Mouse (Mus musculus): ENCODE measurements at regions not wholly inside any gene's neighbourhood (a gene's known extent, or its start where the extent isn't known, plus 50 kb on each side); places are given as distances from the start of the nearest gene placed in this dataset.

- DNase-seq (ENCODE audit: low read depth, low spot score), result peak; percentile 75
Measured at GRCm38 (mm10) chr13:101221331-101222043, 388.3 kb upstream of the Slc30a5 start.

GRCm38 (mm10) chr13:101219568-101219967, 386.3 kb upstream of the Slc30a5 start:
- no peak for DNase-seq (ENCODE audit: low read depth, low spot score)

- DNase-seq (ENCODE audit: low read depth, low spot score), result no peak
Measured at GRCm38 (mm10) chr13:101216897-101217480, 383.8 kb upstream of the Slc30a5 start.

- DNase-seq (ENCODE audit: low read depth, low spot score), result no peak
Measured at GRCm38 (mm10) chr13:101216421-101216820, 383.2 kb upstream of the Slc30a5 start.

- DNase-seq (ENCODE audit: low read depth, low spot score), result peak; percentile 33
Measured at GRCm38 (mm10) chr13:101215792-101216221, 382.6 kb upstream of the Slc30a5 start.

GRCm38 (mm10) chr13:101215131-101215641, 382.0 kb upstream of the Slc30a5 start:
- no peak for DNase-seq (ENCODE audit: low read depth, low spot score)

- DNase-seq (ENCODE audit: low read depth, low spot score), result no peak
Measured at GRCm38 (mm10) chr13:101214094-101214493, 380.9 kb upstream of the Slc30a5 start.

GRCm38 (mm10) chr13:101213121-101213916, 380.1 kb upstream of the Slc30a5 start:
- DNase-seq (ENCODE audit: low read depth, low spot score), result peak; percentile 10

- DNase-seq (ENCODE audit: low read depth, low spot score), result no peak
Measured at GRCm38 (mm10) chr13:101212341-101212895, 379.2 kb upstream of the Slc30a5 start.

GRCm38 (mm10) chr13:101208788-101209187, 375.6 kb upstream of the Slc30a5 start:
- DNase-seq (ENCODE audit: low read depth, low spot score), result no peak

GRCm38 (mm10) chr13:101203463-101203862, 370.2 kb upstream of the Slc30a5 start:
- no peak for DNase-seq (ENCODE audit: low read depth, low spot score)

- no peak for DNase-seq (ENCODE audit: low read depth, low spot score)
Measured at GRCm38 (mm10) chr13:101202565-101203313, 369.5 kb upstream of the Slc30a5 start.

GRCm38 (mm10) chr13:101190249-101190830, 357.1 kb upstream of the Slc30a5 start:
- no peak for DNase-seq (ENCODE audit: low read depth, low spot score)

GRCm38 (mm10) chr13:101182387-101182786, 349.2 kb upstream of the Slc30a5 start:
- no peak for DNase-seq (ENCODE audit: low read depth, low spot score)

GRCm38 (mm10) chr13:101175017-101175689, 341.9 kb upstream of the Slc30a5 start:
- DNase-seq (ENCODE audit: low read depth, low spot score), result no peak

GRCm38 (mm10) chr13:101161768-101162167, 328.5 kb upstream of the Slc30a5 start:
- DNase-seq (ENCODE audit: low read depth, low spot score), result no peak

GRCm38 (mm10) chr13:101159878-101160277, 326.7 kb upstream of the Slc30a5 start:
- no peak for DNase-seq (ENCODE audit: low read depth, low spot score)

GRCm38 (mm10) chr13:101153760-101154159, 320.5 kb upstream of the Slc30a5 start:
- no peak for DNase-seq (ENCODE audit: low read depth, low spot score)

GRCm38 (mm10) chr13:101142761-101143160, 309.5 kb upstream of the Slc30a5 start:
- no peak for DNase-seq (ENCODE audit: low read depth, low spot score)

- peak; percentile 34 for DNase-seq (ENCODE audit: low read depth, low spot score)
Measured at GRCm38 (mm10) chr13:101142104-101142735, 309.0 kb upstream of the Slc30a5 start.
